Mouse (Mus musculus) R1 (cell line): ENCODE data around the gene Otogl.

ENCODE experiments used
- DNase-seq: peaks from one replicate; pipeline ENCODE4 v3.0.0-alpha.2; 2018; ENCODE audit warnings: low read depth, low spot score

Otogl gene

DNA sequence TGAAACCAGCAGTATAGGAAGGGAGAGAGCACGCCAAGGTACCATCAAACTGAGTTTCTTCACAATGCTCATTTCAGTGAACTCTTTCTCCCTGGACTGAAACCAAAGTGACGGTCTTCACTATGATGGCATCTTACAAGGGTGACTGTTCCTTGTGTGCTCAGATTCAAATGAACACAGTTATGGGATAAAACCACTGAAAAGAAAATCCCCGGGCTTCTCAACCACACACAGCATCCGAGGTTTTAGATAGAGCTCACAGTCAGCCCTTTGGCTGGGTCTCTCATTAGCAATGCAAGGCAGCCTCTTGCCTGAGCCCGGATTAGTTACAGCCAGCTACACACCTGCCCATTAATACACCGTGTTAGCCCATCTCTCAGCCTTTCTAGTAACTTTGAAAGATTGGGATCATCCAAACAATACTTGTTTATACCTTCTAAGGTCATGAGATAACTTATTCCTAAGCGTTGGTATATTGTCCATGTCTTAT, at the start of gene Otogl:
TSS of gene Otogl (minus strand) at position 51 of the 490 bp plus-strand sequence.
- no peak for DNase-seq

- DNase-seq: no peak
Observed at GRCm38 (mm10) chr10:107956588-107956987, 44.7 kb upstream of the Otogl start.

DNA sequence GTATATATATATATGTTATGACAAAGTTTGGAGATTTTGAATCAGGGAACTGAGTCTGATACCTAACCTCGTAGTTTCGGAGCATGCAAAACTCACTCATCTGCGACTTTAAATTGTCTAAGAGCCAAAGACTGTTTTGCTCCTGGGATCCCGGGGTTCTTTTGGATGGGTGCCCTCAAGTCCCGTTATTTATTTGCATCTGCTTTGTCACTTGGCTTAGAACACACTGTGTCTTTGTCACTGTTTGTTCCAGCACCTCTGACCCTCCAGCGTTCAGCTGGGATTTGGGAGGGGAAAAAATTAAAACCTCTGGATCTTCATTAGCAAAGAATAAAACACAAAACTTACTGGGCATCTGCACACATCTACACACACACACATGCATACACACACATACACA, 42.5 kb upstream of the Otogl start:
- DNase-seq: no peak

- DNase-seq: no peak
Observed at GRCm38 (mm10) chr10:107951596-107951995, 39.7 kb upstream of the Otogl start.

- DNase-seq: no peak
Observed at GRCm38 (mm10) chr10:107949945-107950344, 38.0 kb upstream of the Otogl start.

DNA sequence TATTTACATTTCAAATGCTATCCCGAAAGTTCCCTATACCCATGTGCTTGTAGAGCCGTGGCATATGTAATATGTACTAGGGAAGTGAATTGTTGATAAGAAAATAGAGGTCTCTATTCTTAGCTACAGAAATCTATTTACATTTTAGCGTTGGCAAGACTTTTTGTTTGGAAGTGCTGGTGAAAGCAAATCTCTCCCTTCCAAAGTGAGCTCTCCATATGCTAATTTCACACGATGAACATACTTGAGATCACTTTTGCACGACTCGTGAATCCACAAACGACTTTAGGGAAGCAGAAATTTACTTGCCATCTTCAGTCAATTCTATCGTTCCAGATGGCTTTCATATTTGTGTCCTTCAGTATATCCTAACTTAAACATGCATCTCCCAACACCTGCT, 36.7 kb upstream of the Otogl start:
- no peak for DNase-seq

DNA sequence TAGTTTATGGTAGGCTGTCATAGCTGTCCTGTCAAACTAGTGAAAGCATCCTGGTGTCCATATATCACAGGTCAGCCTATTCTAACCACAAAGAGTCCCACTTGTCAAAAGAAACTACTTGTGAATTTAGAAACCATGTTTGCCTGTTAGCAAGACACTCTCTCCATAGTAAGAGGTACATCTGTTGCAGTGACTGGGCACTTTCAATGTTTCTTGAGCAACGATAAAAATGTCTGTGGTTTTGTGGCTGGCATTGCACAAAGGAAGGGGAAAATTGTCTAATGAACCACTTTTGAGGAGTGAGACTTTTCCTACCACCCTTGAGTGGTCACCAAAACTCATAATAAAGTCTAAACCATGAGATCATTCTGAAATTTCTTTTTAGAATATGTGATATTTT, 36.1 kb upstream of the Otogl start:
- DNase-seq: no peak

- DNase-seq: peak; percentile 40
Observed at GRCm38 (mm10) chr10:107946348-107946747, 34.4 kb upstream of the Otogl start.

DNA sequence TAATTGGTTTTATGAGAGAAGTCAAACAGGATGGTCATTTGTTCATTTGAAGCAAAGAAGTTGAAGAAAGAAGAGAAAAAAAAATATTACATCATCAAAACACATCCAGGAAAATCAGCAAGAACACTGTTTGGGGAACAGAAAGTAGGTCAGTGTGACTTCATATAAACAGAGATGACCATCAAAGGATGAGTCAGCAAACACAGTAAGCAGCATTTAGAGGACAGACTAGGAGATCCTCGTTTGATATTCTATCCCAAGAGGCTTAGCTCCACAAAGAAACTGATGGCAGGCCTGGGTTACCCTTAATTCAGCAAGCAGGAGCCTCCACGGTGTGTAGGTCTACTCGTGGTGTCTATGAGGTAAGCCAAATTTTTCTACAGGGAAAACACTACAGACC, 31.9 kb upstream of the Otogl start:
- DNase-seq: no peak

GRCm38 (mm10) chr10:107941188-107941900, 29.4 kb upstream of the Otogl start:
- no peak for DNase-seq

DNA sequence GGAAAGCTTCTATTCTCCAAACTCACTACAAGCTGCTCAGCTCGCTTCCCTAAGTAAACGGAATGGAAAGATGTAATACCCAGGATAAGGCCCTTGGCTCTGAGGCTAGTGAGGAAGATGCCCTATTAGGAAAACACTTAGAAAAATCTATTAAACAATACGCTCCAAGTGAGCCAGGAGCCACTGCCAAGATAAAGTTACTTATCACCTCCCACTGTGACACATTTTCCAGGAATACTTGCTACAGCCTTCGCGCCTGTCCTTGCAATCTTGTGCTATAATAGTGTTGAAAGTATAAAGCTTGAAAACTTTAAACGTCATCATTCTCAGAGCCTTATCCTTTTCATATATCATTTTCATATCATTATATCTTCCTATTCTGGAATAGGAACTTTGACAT, 28.4 kb upstream of the Otogl start:
- no peak for DNase-seq

DNA sequence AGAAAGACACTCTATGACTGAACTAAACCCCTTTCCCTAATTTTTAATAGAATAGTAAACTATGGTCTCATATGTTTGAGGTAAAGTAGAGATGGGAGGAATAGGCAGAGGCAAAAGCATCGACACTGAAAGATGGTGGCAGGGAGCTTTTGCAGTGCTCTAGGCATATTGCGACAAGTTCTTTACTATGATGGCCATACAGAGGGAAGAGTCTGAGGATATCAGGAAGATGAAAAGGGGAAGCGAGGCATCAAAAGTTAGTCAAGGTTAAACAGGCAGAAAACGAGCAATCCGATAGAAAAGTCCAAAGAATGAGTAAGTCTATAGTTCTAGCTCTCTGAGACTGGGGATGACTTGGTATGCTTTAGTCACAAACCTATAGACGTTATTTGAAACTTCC, 27.9 kb upstream of the Otogl start:
- DNase-seq: no peak

- no peak for DNase-seq
Observed at GRCm38 (mm10) chr10:107934055-107934454, 22.1 kb upstream of the Otogl start.

- DNase-seq: no peak
Observed at GRCm38 (mm10) chr10:107933527-107933926, 21.6 kb upstream of the Otogl start.

GRCm38 (mm10) chr10:107931833-107932828, 20.2 kb upstream of the Otogl start:
- DNase-seq: peak; percentile 27

DNA sequence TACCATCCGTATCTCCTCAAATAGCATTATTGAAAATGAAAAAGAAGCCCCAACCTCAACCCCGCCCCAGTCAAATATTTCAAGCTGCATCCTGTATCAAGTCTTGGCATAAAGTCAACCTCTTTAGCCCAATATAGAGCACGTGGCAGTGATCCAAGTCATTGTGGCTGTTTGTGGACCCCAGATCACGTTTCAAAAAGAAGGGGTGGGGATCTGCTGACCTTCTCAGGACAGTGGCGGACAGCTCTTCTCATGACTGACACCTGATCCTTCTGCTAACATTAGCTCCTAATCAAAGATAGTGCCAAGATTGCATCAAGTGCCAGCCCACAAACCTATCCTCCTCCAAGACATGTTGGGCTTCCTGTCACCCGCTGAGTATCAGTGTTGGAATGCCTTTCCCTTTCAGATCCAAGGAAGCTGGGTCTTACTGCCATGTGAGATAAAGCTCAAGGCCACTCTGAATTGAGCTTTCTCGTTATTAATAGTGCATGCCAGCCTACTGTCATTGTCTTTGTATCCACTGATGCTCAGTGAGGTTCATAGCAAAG, 18.6 kb upstream of the Otogl start:
- DNase-seq: peak; percentile 10

DNA sequence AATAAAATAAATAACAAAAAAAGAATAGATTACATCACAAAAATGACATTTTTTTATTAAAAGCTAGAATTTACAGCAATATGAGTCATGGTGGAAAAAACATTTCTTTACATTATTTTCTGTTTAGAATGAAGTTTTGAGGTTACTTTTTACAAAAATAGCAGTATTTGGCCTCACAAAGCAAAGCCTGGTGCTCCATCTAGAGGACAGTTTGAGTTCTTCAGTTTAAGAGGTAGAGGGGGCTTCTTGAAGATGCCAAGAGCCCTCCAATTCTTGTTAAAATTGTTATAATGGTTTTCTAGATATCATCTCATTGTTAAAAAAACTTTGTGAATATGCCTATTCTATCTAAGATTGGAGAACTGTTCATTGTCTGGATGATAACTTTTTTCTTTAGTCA, 13.4 kb upstream of the Otogl start:
- peak; percentile 23 for DNase-seq

DNA sequence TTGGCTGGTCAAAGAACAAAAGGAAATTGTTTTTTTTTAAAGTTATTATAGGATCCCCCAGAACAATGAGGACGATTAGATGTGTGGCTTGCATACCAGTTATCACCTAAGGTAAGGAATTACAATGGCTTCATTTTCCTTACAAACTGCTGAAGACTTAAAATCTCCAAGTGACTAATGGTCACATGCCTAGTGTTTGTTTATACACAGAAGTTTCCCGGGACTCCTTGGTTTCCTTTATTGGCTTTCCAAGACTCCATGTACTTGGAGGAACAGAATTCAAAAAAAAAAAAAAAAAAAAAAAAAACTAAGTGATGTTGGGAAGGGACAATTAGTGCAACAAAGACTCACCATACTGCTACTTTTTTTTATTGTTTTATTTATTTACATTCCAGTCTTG, 11.9 kb upstream of the Otogl start:
- no peak for DNase-seq

GRCm38 (mm10) chr10:107922750-107923149, 10.8 kb upstream of the Otogl start:
- DNase-seq: peak; percentile 11

GRCm38 (mm10) chr10:107921549-107921948, 9.6 kb upstream of the Otogl start:
- no peak for DNase-seq

DNA sequence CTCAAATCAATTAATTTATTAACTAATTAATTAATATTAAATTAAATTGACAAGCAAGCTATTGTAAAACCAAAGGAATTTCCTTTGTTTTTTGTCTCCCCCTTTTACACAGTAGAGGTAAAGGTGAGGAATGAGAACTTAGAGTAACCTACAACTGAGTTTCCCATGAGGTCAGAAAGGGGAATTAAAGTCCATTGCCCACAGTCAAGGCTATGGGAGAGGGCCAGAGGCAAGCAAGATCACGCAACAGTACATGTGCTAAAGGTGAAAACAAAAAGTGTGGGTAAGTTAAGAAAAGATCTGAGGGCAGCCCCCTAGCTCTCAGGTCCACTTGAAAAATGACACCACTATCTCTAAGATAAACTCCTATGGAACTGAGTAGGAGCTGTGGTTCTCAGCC, 9.2 kb upstream of the Otogl start:
- DNase-seq: no peak

DNA sequence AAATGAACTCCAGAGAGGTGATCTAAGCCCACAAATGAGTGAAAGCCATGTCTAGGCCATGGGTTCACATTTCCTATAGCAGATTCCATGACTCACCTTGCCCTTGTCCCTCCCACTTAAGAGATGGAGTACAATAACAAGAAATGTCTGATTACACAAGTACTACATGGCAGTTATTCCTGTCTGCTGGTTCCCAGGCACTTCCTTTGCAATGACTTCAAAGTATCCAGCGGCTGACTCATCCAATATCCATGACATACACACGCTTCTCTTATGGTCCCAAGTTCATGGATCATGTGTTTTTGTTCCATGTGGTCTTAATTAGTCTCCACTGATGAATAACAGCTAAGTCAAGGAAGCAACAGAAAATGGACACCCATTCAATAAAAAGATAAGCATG, 1.1 kb upstream of the Otogl start:
- DNase-seq: no peak
